Mouse (Mus musculus): ENCODE measurements at regions not wholly inside any gene's neighbourhood (a gene's known extent, or its start where the extent isn't known, plus 50 kb on each side); places are given as distances from the start of the nearest gene placed in this dataset.

DNA sequence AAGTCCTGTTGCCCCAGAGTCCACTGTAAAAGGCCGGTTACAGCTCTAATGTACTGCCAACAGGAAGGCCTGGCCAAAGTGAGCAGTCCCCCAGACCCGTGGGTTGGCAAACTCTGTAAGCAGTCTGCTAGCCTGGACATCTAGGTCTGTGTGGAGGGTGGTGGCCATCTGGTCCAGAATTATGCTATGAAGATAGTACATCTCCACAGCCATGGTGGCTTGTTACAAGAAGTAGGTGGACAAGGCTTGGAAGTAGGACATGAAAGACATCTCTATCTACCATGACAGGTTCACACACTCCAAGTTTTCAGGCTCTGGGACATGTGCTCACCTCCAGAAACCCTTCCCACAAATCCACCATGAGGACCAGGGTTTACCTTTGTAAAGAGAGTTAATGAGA lies 79.1 kb upstream of the Mkln1 start:
- no peak for ATAC-seq (ENCODE audit: low TSS enrichment)

DNA sequence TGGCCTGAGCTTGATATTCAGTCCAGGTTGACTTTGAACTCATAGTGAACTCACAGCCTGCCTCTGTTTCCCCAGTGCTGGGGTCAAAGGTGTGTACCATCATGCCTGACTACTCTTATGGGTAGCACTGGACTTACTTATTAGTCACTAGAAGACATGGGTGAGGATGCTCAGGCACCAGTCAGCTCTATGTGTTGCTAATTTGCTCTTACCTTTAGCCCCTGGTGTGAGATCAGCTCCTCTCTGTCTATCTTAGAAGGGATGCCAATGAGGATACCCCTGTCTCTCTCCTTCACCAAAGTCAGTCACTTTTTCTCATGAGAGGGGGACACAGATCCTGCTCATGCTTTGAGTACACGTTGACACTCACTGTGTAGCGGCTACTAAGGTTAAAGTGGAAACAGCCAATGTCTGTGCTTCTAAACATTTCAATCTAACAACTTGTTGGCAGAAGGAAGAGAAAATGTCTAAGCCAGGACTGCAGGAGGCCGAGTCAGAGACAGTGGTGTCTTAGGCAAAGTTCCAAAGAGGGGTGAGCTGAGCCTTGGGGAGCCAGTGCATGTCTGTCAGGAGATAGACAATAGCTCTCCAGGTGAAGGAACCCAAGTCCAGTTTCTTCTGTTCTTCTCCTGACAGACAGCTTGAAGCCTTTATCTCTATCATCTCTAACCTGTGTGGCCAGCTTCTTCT lies 78.2 kb upstream of the Mkln1 start:
- ATAC-seq (ENCODE audit: low TSS enrichment) = no peak

DNA sequence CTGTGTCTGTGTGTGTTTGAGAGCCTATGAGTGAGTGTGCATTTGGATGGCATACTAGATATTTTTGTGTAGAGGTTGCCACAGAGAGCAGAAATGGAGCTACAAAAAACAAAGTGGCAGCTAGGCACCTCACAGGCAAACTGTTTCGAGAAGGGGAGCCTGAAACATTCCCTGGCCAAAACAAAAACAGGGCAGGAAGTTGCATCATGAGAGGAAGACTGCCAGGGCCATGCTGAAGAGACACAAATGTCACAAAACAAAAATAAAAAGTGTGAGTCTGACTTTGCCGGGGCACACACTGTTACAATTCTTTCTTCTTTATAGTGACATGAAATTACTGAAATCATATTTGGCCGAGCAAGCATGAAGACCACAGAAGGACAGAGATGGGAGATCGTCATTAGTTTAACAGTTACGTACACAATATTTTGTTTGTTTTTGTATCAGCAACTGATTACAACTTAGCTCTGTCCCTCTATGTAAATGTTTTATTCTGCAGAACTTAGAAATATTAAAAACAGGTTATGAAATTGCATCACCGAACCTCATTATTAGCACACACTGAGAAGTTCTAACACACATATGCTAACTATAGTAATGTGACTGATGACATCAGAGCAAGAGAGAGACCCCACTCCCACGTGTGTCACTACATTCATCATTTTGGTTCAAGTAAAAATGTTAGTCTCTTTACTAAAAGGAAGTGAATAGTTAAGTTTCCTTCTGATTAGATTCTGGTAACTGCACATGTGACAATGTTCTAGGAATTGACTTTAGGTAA lies 77.3 kb upstream of the Mkln1 start:
- no peak for ATAC-seq (ENCODE audit: low TSS enrichment)

DNA sequence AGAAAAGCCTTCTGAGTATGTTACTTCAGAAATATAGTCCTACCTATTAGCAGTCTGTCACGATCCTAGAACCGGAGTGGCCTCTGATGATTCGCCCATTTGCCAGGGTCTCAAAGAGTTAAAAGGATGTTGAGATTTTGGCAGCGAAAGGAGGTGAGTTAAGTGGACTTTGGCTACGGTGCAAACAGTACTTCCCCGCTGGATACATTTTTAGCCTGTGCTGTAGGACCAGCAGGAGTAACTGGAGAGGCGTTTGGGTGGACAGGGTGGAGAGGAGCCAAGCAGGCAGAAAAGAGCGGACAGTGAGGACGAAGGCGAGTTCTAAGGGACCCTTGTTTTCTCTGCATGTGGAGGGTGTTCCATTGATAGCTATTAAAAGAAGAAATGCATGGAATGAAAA lies 76.6 kb upstream of the Mkln1 start:
- ATAC-seq (ENCODE audit: low TSS enrichment) = no peak

DNA sequence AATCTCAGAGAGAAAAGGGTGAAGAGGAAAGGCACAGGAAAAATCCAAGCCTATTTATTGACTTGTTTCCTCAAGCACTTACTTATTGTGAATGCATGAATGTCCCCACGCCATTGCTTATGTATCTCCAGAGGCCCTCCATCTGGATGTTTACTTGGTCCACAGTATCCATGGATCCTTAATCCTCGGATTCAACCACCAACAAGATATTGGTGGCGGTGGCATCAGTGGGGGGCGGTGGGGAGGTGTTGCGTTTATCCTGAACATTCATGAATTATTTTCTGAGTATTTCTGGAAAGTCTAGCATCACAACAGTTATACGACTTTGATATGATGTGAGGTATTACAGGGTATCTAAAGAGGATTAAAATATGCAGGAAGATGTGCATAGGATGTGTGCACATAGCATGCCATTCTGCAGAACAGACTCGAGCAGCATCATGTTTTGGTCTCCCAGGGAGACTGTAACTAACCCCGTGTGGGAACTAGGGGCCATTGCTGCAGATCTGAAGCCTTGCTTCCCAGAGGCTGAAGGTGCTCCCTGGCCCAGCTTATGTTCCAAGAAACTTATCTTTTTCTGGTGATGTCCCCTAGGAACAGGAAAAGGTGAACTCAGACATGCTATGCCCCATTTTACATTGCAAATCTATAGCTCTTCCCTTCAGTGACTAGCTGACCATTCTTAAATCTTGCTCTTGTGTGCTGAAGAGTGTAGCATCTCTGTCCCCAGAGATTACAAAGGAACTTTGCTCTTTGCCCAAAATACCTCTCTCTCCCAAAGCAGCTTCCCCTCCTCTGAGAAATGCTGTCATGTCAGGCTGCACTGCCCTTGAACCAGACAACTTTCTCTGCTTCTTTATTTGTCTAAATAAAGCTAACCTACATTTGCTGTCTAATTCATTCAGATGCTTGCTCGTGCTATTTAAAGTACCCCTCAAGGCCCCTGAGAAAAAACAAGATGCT lies 75.0 kb upstream of the Mkln1 start:
- ATAC-seq (ENCODE audit: low TSS enrichment) = no peak

DNA sequence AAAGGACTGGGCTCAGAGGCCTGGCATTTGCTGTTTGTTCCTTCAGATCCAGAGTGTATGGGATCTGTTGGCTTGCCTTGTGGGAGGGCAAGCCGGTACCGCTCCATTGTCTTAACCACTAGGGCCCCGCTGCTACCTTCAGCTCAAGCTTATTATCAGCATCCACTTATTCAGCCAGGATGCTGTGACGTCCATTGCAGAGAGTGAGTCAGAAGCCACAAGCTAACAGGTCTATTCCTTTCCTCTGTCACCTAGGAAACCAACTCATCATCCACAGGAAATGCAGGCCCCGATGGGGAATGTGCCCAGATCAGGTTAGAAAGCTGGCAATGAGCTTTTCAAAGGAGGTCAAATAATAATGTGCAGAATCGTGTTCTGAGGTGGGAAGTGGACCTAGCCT lies 73.8 kb upstream of the Mkln1 start:
- peak; percentile 85 for ATAC-seq (ENCODE audit: low TSS enrichment)

DNA sequence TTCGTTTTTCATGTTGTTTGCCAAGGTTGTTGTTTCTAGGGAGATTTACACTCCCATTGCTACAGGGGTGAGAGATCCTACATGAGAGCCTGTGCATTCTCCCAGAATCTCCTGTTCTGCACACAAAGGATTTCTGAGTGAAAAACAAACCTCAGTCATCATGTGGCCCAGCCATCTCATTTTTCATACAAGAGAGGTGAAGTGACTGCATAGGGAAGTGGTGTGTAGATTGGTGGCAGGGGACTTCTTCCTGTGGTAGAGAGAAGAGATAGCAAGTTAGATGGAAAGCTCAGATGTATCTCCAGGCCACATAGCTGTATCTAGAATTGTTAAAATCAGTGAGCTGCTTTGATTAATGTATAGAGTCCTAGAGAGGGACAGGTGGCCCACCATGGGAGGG lies 72.9 kb upstream of the Mkln1 start:
- no peak for ATAC-seq (ENCODE audit: low TSS enrichment)

DNA sequence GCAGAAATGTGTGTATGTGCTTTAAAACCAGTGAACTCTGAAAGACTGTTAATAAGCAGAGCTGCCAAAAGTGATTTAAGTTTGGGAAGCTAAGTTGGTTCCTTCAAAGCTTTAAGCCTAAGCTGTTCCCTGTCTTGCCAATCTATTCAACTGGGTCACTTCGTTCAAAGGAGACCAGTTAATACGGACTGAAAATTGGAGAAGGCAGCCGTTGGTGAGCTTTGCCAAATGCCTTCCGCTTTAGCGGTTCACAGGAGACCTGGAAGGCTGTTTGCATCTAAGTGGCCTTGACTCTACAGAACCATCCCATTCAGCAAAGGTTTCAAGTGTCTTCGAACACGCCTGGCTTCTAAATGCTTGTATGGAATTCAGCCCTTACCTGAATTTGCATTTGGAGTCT lies 68.2 kb upstream of the Mkln1 start:
- ATAC-seq (ENCODE audit: low TSS enrichment) = peak; percentile 26; the same call in 1 of the 2 replicates

DNA sequence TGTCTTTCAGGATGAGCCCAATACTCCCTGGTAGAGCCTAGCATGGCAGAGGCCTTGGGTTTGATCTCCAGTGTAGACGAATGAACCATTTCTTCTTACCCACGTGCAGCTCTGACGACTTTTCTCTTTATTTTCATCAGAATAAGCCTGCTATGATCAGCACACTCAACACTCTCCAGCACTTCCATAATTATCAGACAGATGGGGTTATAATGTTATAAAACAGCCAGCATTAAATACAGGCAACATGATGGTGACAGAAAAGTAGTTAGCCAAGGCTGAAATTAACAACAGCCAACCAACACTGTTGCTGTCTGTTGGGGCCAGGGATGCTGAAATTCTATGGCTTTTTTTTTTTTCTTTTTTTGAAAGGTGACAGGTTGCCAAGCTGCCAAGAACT lies 67.7 kb upstream of the Mkln1 start:
- no peak for ATAC-seq (ENCODE audit: low TSS enrichment)

DNA sequence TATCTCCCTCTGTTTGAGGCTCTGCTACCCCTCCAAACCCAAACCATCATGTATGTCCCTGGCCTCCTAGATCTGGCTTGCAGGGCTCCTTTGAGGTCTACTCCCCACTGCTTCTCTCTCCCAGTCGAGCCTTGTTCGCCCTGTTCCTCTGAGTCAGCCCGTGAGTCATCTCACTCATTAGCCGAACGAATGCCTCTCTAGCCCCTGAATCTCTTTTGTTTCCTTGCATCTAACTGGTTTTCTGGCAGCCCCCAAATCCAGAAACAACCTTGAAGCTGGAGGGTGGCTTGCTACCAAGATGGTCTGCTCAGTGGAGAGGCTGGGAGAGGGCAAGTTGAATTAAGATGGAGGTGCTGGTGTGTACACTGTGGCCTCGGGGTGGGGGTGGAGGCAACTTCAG lies 66.3 kb upstream of the Mkln1 start:
- ATAC-seq (ENCODE audit: low TSS enrichment) = peak; percentile 71

DNA sequence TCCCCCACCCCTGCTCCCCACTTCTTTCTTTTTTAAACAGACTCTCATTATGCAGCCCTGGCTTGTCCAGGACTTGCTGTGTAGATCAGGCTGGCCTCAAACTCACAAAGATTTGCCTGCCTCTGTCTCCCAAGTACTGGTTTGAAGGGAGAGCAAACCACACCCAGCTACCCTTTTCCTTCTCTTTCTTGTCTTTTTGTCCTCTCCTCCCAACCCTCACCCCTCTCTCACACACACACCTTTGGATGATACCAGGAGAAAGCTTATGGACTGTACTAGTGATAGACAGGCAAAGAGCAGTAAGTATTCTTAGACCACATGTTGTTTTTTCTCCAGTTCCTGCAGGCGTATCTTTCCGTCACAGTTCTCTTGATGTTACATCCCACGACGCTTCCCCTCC lies 65.8 kb upstream of the Mkln1 start:
- no peak for ATAC-seq (ENCODE audit: low TSS enrichment)

DNA sequence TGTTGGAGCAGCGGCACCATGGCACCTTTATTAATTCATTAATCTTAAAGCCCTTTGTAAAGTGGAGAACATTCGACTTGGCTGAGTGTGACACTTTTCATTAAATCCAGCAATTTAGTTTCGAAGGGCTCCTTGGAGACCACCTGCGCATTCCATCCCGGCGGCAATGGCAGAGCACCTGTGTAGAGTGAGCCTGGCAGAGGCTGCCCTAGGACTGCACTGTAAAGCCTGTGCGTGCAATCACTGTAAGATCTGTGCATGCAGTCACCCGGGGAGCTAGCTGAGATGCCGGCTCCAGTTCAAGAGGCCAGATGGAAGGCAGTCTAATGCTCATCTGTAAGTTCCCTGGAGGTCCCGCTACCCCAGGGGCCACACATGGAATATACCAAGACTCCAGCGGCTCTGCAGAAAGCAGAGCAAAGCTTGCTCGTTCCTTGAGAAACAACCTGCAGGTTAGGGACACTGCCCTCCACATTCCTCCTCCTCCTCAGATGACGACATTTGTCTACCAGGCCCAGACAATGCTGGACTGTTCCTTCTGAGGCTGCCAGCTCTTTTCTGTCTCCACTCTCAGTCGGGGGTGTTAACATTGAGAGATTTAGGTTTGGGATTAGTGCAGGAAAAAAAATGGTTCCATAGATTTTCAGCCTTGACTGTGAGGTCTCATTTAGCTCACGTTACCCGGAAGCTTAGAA lies 65.2 kb upstream of the Mkln1 start:
- ATAC-seq (ENCODE audit: low TSS enrichment) = no peak

DNA sequence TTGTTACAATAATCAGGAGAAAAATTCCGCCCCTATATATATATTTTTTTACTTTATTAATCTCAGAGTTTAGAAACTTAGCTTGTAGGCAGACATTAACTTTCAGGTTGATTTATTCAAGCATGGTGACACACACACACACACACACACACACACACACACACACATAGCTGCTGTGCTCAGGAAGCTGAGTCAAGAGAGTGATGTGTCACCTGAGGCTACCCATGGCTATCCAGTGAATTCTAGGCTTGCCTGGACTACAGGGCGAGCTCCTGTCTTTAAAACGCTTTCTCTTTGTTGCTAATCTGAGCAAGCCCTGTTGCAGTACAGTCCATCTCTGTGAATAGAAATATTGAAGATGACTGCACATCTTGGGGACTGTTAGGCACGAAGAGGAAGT lies 64.4 kb upstream of the Mkln1 start:
- ATAC-seq (ENCODE audit: low TSS enrichment) = no peak

DNA sequence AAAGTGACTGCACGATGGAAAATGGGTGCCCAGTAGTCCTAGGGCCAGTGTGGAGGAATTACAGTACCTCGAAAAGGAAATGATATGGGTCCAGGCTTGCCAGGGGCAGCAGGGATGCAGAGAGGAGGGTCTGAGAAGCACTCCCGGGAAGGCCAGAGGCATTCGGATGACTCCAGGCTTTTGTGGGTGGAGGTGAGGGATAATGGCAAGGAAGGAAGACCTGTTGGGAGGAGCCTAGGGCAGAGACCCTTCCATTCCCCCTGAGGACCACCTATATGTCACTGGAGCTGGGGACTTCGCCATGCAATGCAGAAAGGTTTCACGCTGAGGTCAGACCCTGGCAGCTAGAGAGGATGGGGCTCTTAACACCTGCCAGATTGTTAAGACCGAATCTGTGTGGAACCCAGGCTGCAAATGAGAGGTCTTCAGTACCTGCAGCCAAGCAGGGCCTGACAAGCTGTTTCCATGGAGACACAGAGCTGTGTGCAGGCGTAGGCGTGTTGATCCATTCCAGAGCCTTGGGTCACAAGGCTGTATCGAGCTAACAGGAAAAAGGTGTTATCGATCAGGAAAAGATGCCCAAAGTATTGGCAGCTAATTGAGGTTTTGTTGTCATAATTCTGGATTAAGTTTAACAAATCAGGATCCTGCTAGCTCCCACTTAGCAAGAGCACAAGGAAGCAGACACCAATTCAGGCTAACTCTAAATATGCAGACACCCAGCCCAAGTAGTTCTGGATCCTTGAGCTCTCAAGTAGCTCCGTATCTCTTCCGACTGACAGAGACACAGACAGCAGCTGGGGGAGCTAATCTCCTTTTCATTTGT lies 59.2 kb upstream of the Mkln1 start:
- ATAC-seq (ENCODE audit: low TSS enrichment) = peak; percentile 79

DNA sequence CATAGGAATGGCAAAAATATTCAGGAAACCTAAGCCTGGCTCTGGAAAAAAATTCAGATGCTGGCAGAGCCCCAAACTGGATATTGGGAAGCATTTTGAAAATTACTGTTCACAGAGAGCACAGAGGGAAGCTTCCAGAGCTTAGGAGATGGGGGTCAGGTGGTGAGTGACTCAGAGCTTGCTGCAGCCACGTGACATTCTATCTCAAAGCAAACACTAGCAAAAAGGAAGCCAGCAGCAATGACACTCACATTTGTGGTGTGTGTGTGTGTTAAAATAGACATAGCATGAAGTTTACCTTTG lies 58.6 kb upstream of the Mkln1 start:
- no peak for ATAC-seq (ENCODE audit: low TSS enrichment)

DNA sequence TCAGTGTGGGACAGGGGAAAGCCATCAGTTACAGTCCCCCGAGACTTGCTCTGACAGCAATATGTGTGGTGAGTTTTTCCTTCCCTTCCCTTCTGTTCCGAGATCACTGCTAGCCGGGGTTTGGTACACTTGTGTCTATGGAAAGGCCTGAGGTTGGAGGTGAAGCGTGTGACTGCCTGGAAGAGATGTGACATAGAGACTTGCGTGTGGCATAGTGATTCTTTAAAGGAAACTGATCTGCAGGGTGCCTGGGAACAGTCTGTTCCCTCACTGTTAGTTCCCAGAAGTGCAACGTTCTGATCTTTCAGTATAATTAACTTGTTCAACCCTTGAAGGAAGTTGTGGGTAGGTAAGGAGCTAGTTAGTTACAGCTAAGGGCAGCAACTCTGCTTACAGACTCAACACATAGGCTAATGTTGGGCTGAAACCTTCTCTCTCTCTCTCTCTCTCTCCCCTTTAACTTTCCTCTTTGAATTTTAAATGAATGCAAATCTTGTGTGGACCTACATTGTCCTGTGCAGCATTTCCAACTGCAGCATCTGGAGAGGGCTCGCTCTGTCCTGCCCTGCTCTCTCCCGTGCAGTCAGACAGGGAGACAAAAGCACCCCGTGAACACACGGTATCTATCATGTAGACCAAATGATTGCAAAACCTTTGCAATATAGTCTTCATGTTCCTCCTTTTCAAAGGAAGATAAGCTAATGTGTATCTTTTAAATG lies 53.0 kb upstream of the Mkln1 start:
- no peak for ATAC-seq (ENCODE audit: low TSS enrichment)

DNA sequence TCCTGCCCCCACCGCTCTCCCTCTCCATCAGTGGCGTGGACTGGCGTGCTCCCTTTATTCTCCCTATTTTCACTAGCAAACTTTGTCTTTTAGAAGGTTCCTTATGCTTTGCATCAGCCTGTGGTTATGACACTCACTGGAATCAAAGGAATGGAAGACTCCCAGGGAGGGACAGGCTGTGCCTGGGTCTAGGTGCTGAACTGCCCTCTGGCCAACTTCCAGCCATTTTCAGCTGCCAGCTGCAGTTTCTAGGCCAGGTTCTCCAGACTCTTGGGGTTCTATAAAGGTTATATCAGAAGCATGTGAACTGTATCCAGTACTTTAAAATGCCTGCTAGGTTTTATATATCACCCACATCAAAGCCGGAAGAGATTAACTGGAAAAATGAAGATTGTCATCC lies 50.2 kb upstream of the Mkln1 start:
- no peak for ATAC-seq (ENCODE audit: low TSS enrichment)
